Mouse (Mus musculus): Measurements from ENCODE around the gene Scamp5. TPM values are rescaled to one million over a fixed set of nuclear protein-coding genes. Genes with fewer than 3 reads are reported as not detected.
A peak's percentile ranks its signal among the peaks of the same experiment; 100 is the strongest.

The Scamp5 gene
- polyA plus RNA-seq, 1 experiment, result 76.4 TPM

DNA sequence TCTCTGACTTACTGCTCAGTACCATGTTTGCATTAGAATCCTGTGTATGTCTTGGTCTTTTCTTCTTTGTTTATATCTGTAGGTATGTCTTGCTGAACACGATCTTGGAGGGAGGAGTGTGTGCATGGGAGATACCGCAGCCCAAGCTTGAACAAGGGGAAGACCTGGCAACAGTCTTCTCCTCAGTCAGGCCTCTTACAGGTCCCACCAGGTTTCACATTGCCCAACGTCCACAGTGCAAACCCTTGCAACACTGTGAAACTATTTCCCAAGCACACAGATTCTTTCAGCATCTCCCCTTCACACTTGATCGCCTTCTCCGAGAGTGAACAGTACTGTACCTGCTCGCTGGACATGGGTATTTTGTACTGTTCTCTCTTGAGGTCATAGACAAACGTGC, 19.9 kb upstream of the Scamp5 start:
- no peaks in the 10 kb centered on the region for H3K36me3 ChIP-seq (ENCODE audit: control insufficient read depth, insufficient read depth, low read length)
- 49% methylated on average over 7 of the region's 7 CpGs for WGBS
- no peaks in the 10 kb centered on the region for H3K4me1 ChIP-seq (ENCODE audit: control insufficient read depth, insufficient read depth, low read length)
- no peaks in the 10 kb centered on the region for H3K27me3 ChIP-seq (replicated peaks; ENCODE audit: control insufficient read depth, insufficient read depth, low read length)
- H3K27ac ChIP-seq (ENCODE audit: insufficient read depth, low read depth, low read length), result no peak overlapping the region
- H3K4me3 ChIP-seq (ENCODE audit: insufficient read depth, low read depth, low read length), result no peak overlapping the region
- DNase-seq, result no peak
- TF ChIP-seq POLR2A (IDR thresholded peaks at IDR 0.05; ENCODE audit: low read depth, low read length) (no peak), CTCF (conservative IDR thresholded peaks at IDR 0.05; ENCODE audit: insufficient read depth, insufficient read length, low read depth, low read length) (no peak)

DNA sequence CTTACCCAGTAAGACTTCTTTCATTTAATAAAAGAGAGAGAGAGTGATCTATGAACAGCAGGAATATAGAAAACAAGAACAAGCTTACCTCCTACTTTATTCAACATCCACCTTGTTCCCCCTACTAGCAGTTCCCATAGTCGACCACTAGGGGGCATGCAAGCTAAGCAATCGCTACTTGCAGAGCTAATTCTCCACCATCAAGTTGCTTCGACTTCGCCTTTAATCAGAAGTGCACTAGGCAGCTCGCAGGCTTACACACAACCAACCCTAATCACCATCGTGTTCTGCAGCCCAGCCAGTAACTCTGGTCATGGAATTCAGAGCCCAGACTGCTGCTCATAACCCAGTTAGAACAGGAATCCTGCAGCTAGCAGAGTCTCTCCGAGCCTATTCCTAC, 17.9 kb upstream of the Scamp5 start:
- WGBS, result 10% methylated on average over 7 of the region's 7 CpGs
- DNase-seq, result peak; percentile 86
- Histone ChIP-seq H3K4me3 (ENCODE audit: insufficient read depth, low read depth, low read length) (no peak overlapping the region), H3K27me3 (replicated peaks; ENCODE audit: control insufficient read depth, insufficient read depth, low read length) (no peaks in the 10 kb centered on the region), H3K27ac (ENCODE audit: insufficient read depth, low read depth, low read length) (no peak overlapping the region), H3K4me1 (ENCODE audit: control insufficient read depth, insufficient read depth, low read length) (no peaks in the 10 kb centered on the region), H3K36me3 (ENCODE audit: control insufficient read depth, insufficient read depth, low read length) (no peaks in the 10 kb centered on the region)
- TF ChIP-seq POLR2A (IDR thresholded peaks at IDR 0.05; ENCODE audit: low read depth, low read length) (no peak), CTCF (conservative IDR thresholded peaks at IDR 0.05; ENCODE audit: insufficient read depth, insufficient read length, low read depth, low read length) (peak; percentile 99)

DNA sequence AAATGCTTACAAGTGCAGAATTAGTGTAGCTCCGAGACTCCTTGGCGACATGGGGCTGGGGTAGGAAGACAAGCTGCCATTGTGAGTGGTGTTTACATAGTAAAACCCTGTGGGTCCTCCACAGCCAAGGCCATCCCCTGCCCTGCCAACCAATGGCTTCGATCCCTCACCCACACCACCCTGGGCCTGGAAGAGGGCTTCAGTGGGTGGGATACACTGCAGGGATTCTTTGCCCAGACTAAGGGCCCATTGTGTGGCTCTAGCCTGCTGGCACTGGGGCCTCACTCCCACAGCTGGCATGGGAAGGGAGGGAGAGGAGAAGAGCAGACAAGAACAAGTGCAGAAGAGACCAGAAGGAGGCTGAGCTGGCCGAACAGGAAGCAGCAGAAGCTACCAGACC, 1.1 kb upstream of the Scamp5 start:
- no peaks in the 10 kb centered on the region for H3K27me3 ChIP-seq (replicated peaks; ENCODE audit: control insufficient read depth, insufficient read depth, low read length)
- H3K4me1 ChIP-seq (ENCODE audit: control insufficient read depth, insufficient read depth, low read length), result 0 out of 2 replicates have a peak, but pooled peaks cover 4% of the 10 kb centered on the region
- 78% methylated on average over 4 of the region's 4 CpGs for WGBS
- no peak overlapping the region for H3K27ac ChIP-seq (ENCODE audit: insufficient read depth, low read depth, low read length)
- no peak for TF ChIP-seq CTCF (conservative IDR thresholded peaks at IDR 0.05; ENCODE audit: insufficient read depth, insufficient read length, low read depth, low read length)
- TF ChIP-seq POLR2A (IDR thresholded peaks at IDR 0.05; ENCODE audit: low read depth, low read length), result no peak
- H3K4me3 ChIP-seq (ENCODE audit: insufficient read depth, low read depth, low read length), result no peak overlapping the region
- no peak for DNase-seq
- H3K36me3 ChIP-seq (ENCODE audit: control insufficient read depth, insufficient read depth, low read length), result no peaks in the 10 kb centered on the region

DNA sequence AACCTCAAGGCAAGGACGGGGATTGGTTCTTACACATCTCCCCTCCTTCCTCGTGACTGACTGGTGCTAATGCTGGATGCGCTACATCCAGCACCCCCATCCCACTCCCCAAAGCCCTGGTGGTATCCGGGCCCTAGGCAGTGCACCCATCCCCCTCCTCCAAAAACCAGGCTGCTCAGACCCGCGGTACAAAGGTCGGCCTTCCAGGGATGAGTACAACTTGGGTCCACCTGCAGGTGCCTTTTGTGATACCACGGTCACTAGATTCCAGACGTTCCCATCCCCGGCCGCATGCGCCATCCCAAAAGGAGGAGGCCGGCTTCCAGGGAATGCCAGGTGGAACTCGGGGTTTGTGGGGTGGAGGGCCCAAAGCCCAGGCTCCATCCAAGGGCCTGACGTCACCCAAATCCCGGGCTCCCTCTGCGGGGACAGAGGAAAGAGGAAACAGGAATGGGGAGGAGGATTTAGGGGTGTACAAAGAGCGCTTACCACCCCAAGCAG, 539 bp downstream of the Scamp5 start:
- peak; percentile 59 for DNase-seq
- TF ChIP-seq POLR2A (IDR thresholded peaks at IDR 0.05; ENCODE audit: low read depth, low read length), result no peak
- TF ChIP-seq CTCF (conservative IDR thresholded peaks at IDR 0.05; ENCODE audit: insufficient read depth, insufficient read length, low read depth, low read length), result no peak
- H3K4me3 ChIP-seq (ENCODE audit: insufficient read depth, low read depth, low read length), result peak overlapping the region; percentile 77
- WGBS, result 2% methylated on average over 18 of the region's 18 CpGs
- no peaks in the 10 kb centered on the region for H3K27me3 ChIP-seq (replicated peaks; ENCODE audit: control insufficient read depth, insufficient read depth, low read length)
- H3K4me1 ChIP-seq (ENCODE audit: control insufficient read depth, insufficient read depth, low read length), result 0 out of 2 replicates have a peak, but pooled peaks cover 4% of the 10 kb centered on the region
- H3K36me3 ChIP-seq (ENCODE audit: control insufficient read depth, insufficient read depth, low read length), result no peaks in the 10 kb centered on the region
- no peak overlapping the region for H3K27ac ChIP-seq (ENCODE audit: insufficient read depth, low read depth, low read length)

DNA sequence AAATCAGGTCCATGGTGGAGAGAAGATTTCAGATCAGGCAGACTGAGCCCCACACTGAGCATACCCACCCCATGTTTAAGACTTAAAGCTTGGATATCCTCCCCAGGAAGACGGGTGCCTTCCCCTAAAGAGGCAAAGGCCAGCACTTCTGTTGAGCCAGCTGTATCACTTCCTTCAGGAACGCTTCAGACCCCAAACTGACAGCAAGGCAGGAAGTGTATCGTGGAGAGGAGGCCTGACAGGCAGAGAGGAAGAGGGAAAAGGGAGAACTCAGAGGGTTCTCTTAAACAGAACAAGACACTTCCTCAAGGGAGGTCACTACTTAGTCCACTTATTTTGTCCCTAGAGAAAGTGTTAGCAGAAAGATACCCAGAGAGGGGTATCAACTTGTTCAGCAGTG, 1.8 kb downstream of the Scamp5 start:
- WGBS, result 34% methylated on average over 3 of the region's 3 CpGs
- TF ChIP-seq CTCF (conservative IDR thresholded peaks at IDR 0.05; ENCODE audit: insufficient read depth, insufficient read length, low read depth, low read length), result no peak
- no peak for TF ChIP-seq POLR2A (IDR thresholded peaks at IDR 0.05; ENCODE audit: low read depth, low read length)
- Histone ChIP-seq H3K36me3 (ENCODE audit: control insufficient read depth, insufficient read depth, low read length) (no peaks in the 10 kb centered on the region), H3K4me3 (ENCODE audit: insufficient read depth, low read depth, low read length) (no peak overlapping the region), H3K27ac (ENCODE audit: insufficient read depth, low read depth, low read length) (no peak overlapping the region), H3K4me1 (ENCODE audit: control insufficient read depth, insufficient read depth, low read length) (0 out of 2 replicates have a peak, but pooled peaks cover 4% of the 10 kb centered on the region), H3K27me3 (replicated peaks; ENCODE audit: control insufficient read depth, insufficient read depth, low read length) (no peaks in the 10 kb centered on the region)
- DNase-seq, result no peak

DNA sequence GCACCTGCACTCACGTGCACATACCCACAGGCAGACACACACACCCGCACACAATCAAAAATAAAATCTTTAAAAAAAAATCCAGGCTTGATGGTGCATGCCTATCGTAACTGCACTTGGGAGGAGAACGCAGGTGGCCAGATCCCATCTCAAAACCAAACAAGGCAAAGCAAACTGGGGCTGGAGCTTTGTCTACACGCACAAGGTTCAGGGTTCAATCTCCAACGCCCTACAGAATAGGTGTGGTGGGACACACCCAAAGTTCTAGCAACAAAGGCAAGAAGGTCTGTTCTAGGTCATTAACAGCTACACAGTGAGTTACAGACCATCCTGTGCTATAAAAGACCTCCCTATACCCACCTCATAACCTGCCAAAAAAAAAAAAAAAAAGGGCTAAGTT, 5.0 kb downstream of the Scamp5 start:
- no peaks in the 10 kb centered on the region for H3K27me3 ChIP-seq (replicated peaks; ENCODE audit: control insufficient read depth, insufficient read depth, low read length)
- WGBS, result 68% methylated on average over 6 of the region's 6 CpGs
- no peak for DNase-seq
- 0 out of 2 replicates have a peak, but pooled peaks cover 4% of the 10 kb centered on the region for H3K4me1 ChIP-seq (ENCODE audit: control insufficient read depth, insufficient read depth, low read length)
- H3K36me3 ChIP-seq (ENCODE audit: control insufficient read depth, insufficient read depth, low read length), result no peaks in the 10 kb centered on the region
- TF ChIP-seq POLR2A (IDR thresholded peaks at IDR 0.05; ENCODE audit: low read depth, low read length), result no peak
- no peak for TF ChIP-seq CTCF (conservative IDR thresholded peaks at IDR 0.05; ENCODE audit: insufficient read depth, insufficient read length, low read depth, low read length)
- no peak overlapping the region for H3K4me3 ChIP-seq (ENCODE audit: insufficient read depth, low read depth, low read length)
- H3K27ac ChIP-seq (ENCODE audit: insufficient read depth, low read depth, low read length), result no peak overlapping the region

DNA sequence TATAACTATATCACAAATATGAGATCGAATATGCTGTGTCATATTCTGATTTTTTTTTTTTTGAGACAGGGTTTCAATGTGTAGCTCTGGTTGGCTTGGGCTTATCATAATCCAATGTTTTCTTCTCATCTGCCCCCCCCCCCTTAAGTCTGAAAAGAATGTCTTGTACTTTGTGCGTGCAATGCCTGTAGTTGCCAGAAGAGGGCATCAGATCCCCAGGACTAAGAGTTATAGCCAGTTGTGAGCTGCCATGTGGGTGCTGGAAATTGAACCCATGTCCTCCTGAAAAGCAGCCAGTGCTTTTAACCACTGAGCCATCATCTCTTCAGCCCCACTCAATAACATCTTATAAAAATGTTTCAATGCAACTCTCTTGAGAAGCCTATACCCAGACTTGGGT, 8.2 kb downstream of the Scamp5 start:
- H3K36me3 ChIP-seq (ENCODE audit: control insufficient read depth, insufficient read depth, low read length), result no peaks in the 10 kb centered on the region
- DNase-seq, result no peak
- no peaks in the 10 kb centered on the region for H3K27me3 ChIP-seq (replicated peaks; ENCODE audit: control insufficient read depth, insufficient read depth, low read length)
- no peak overlapping the region for H3K27ac ChIP-seq (ENCODE audit: insufficient read depth, low read depth, low read length)
- WGBS, result 97% methylated on average over 2 of the region's 2 CpGs
- H3K4me3 ChIP-seq (ENCODE audit: insufficient read depth, low read depth, low read length), result no peak overlapping the region
- H3K4me1 ChIP-seq (ENCODE audit: control insufficient read depth, insufficient read depth, low read length), result no peaks in the 10 kb centered on the region
- TF ChIP-seq CTCF (conservative IDR thresholded peaks at IDR 0.05; ENCODE audit: insufficient read depth, insufficient read length, low read depth, low read length), result no peak
- no peak for TF ChIP-seq POLR2A (IDR thresholded peaks at IDR 0.05; ENCODE audit: low read depth, low read length)

All from kidney, adult 2 months (tissue).